Mouse (Mus musculus): Measurements from ENCODE around the gene 2510039O18Rik. TPM values are rescaled to one million over a fixed set of nuclear protein-coding genes. Genes with fewer than 3 reads are reported as not detected.

Gene 2510039O18Rik
- total and polyA plus RNA-seq, 2 experiments from 2014 or later, result 12.3 to 68.3 TPM

DNA sequence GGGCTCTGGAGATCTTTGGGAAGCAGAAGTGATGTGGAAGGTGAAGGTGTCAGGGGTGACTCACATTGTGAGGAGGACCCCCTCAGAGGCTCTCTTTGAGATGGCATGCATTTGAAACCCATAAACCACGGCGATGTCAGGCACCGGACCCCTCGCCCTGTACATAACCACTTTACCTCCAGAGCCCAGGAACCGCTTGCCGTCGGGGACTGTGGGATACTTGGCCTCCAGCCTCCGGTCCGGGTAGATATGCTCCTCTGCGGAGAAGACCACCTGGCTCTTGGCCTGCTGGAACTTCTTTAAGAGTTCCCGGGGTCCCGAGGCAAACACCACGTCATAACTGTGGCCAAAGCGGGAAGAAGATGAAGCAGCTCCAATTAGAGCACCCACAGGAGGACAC lies 9.7 kb upstream of the 2510039O18Rik start:
- H3K9ac ChIP-seq (replicated peaks; ENCODE audit: low read length, poor library complexity, severe bottlenecking), result no peak overlapping the region
- H3K4me3 ChIP-seq (ENCODE audit: low read depth, low read length), result no peak overlapping the region
- ATAC-seq (ENCODE audit: low FRiP score) (no peak), DNase-seq (ENCODE audit: low spot score) (no peak)
- no peak overlapping the region for H3K4me2 ChIP-seq (ENCODE audit: low read depth, low read length, poor library complexity, severe bottlenecking)
- no peak overlapping the region for H3K27ac ChIP-seq (ENCODE audit: low read depth, low read length)
- no peaks in the 10 kb centered on the region for H3K36me3 ChIP-seq (ENCODE audit: insufficient read depth, low read length)
- H3K4me1 ChIP-seq (ENCODE audit: insufficient read depth, low read length), result no peaks in the 10 kb centered on the region
- no peaks in the 10 kb centered on the region for H3K9me3 ChIP-seq (ENCODE audit: low read length)
- 95% methylated on average over 14 of the region's 14 CpGs for WGBS
- 0 out of 2 replicates have a peak, but pooled peaks cover 2% of the 10 kb centered on the region for H3K27me3 ChIP-seq (ENCODE audit: insufficient read depth, low read length)
- TF ChIP-seq CTCF (IDR thresholded peaks at IDR 0.05), result no peak

GRCm38 (mm10) chr4:147934134-147934533 lies 6.6 kb upstream of the 2510039O18Rik start:
- no peak overlapping the region for H3K9ac ChIP-seq (replicated peaks; ENCODE audit: low read length, poor library complexity, severe bottlenecking)
- no peak overlapping the region for H3K4me2 ChIP-seq (ENCODE audit: low read depth, low read length, poor library complexity, severe bottlenecking)
- no peaks in the 10 kb centered on the region for H3K36me3 ChIP-seq (ENCODE audit: insufficient read depth, low read length)
- ATAC-seq (ENCODE audit: low FRiP score) (no peak), DNase-seq (ENCODE audit: low spot score) (no peak)
- no peaks in the 10 kb centered on the region for H3K4me1 ChIP-seq (ENCODE audit: insufficient read depth, low read length)
- TF ChIP-seq CTCF (IDR thresholded peaks at IDR 0.05), result no peak
- 0 out of 2 replicates have a peak, but pooled peaks cover 2% of the 10 kb centered on the region for H3K27me3 ChIP-seq (ENCODE audit: insufficient read depth, low read length)
- no peaks in the 10 kb centered on the region for H3K9me3 ChIP-seq (ENCODE audit: low read length)
- H3K4me3 ChIP-seq (ENCODE audit: low read depth, low read length), result no peak overlapping the region
- WGBS, result 59% methylated on average over 3 of the region's 3 CpGs
- H3K27ac ChIP-seq (ENCODE audit: low read depth, low read length), result no peak overlapping the region

DNA sequence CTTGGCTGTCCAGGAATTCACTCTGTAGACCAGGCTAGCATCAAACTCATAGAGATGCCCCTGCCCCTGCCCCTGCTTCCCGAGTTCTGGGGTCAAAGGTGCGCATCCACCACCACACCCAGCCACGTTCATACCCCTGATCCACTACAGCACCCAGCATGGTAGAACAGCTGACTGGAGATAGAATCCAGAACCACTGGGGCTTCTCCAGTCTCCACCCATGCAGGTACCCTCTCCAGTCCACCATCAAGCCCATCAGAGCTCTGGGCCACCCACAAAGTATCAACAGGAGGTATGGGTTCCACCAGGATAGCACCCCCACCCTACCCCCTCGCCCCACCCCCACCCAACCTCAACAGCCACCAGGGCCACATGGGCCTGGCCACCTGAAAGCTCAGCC lies 6.1 kb upstream of the 2510039O18Rik start:
- no peak overlapping the region for H3K9ac ChIP-seq (replicated peaks; ENCODE audit: low read length, poor library complexity, severe bottlenecking)
- no peak overlapping the region for H3K4me3 ChIP-seq (ENCODE audit: low read depth, low read length)
- H3K4me1 ChIP-seq (ENCODE audit: insufficient read depth, low read length), result no peaks in the 10 kb centered on the region
- no peak overlapping the region for H3K4me2 ChIP-seq (ENCODE audit: low read depth, low read length, poor library complexity, severe bottlenecking)
- 0 out of 2 replicates have a peak, but pooled peaks cover 2% of the 10 kb centered on the region for H3K27me3 ChIP-seq (ENCODE audit: insufficient read depth, low read length)
- no peak overlapping the region for H3K27ac ChIP-seq (ENCODE audit: low read depth, low read length)
- H3K9me3 ChIP-seq (ENCODE audit: low read length), result no peaks in the 10 kb centered on the region
- DNase-seq (ENCODE audit: low spot score) (no peak), ATAC-seq (ENCODE audit: low FRiP score) (no peak)
- 88% methylated on average over 4 of the region's 4 CpGs for WGBS
- no peak for TF ChIP-seq CTCF (IDR thresholded peaks at IDR 0.05)
- H3K36me3 ChIP-seq (ENCODE audit: insufficient read depth, low read length), result no peaks in the 10 kb centered on the region

DNA sequence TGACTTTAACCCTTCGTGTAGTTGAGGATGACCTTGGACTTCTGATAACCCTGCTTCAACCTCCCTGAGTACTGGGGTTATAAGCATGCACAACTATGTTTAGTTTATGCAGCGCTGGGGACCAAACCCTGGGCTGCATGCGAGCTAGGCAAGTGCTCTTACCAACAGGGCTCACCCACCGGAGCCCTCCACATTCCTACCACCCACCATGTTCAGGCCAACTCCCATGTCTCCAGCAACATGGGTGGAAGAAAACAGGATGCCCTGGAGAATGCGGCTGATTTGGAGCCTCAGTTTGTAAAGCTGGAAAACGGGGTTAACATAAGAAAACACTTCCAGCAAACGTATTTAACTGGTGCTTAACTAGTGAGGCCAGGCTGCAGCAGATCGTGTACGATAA lies 4.8 kb upstream of the 2510039O18Rik start:
- no peak for TF ChIP-seq CTCF (IDR thresholded peaks at IDR 0.05)
- H3K27ac ChIP-seq (ENCODE audit: low read depth, low read length), result no peak overlapping the region

DNA sequence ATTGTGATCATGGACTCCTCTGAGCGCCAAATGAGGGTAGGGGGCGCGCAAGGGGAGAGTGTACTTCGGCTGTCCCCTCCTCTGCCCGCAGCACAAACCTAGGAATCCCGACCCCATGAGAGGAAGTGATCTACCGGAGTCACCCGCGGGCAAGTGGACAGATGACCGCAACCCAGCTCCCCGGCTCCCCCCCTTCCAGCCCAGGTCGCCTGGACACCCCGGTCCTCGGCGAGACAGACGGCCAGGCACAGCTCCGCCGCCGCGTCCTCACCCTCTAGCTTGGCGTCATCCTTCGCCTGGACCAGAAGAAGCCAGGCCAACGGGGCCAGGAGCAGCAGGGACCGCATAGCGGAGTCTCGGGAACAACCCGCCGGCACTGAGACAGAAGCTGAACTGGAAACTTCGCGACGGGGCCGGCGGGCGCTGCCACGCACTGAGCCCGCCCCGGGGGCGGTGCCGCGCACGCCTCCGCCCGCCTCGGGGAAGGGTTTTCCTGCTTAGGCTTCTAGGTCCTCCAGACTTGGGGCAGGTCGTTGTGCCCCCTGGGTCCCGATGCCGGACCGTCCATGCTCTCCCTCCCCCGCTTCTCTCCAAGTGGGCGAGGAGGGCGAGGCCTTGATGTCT lies 4.3 kb upstream of the 2510039O18Rik start, which contains the start of gene Plod1:
Gene Plod1 (minus strand): TSS at position 437 of the 624 bp plus-strand sequence.
- Histone ChIP-seq H3K4me1 (ENCODE audit: insufficient read depth, low read length) (peaks cover under 1% of the 10 kb centered on the region; the same call in 1 of the 2 replicates), H3K36me3 (ENCODE audit: insufficient read depth, low read length) (no peaks in the 10 kb centered on the region), H3K4me2 (ENCODE audit: low read depth, low read length, poor library complexity, severe bottlenecking) (peak within 1 kb of the TSS; percentile 94), H3K9ac (replicated peaks; ENCODE audit: low read length, poor library complexity, severe bottlenecking) (peak within 1 kb of the TSS; percentile 37; the same call in 1 of the 2 replicates), H3K27ac (ENCODE audit: low read depth, low read length) (no peak within 1 kb of the TSS), H3K9me3 (ENCODE audit: low read length) (no peaks in the 10 kb centered on the region), H3K27me3 (ENCODE audit: insufficient read depth, low read length) (0 out of 2 replicates have a peak, but pooled peaks cover 2% of the 10 kb centered on the region), H3K4me3 (ENCODE audit: low read depth, low read length) (peak within 1 kb of the TSS; percentile 50)
- ATAC-seq (ENCODE audit: low FRiP score), result peak; percentile 24; the same call in 1 of the 2 replicates
- TF ChIP-seq CTCF (IDR thresholded peaks at IDR 0.05), result peak; percentile 25; the same call in 1 of the 2 replicates
- under 1% methylated on average over 50 of the region's 51 CpGs for WGBS
- peak; percentile 64 for DNase-seq (ENCODE audit: low spot score)

More for the DNA sequence above, 4.8 kb upstream of the 2510039O18Rik start:
- H3K4me3 ChIP-seq (ENCODE audit: low read depth, low read length), result peak overlapping the region; percentile 50
- H3K36me3 ChIP-seq (ENCODE audit: insufficient read depth, low read length), result no peaks in the 10 kb centered on the region
- WGBS, result 19% methylated on average over 9 of the region's 9 CpGs
- DNase-seq (ENCODE audit: low spot score) (no peak), ATAC-seq (ENCODE audit: low FRiP score) (no peak)
- H3K9me3 ChIP-seq (ENCODE audit: low read length), result no peaks in the 10 kb centered on the region
- H3K9ac ChIP-seq (replicated peaks; ENCODE audit: low read length, poor library complexity, severe bottlenecking), result peak overlapping the region; percentile 37; the same call in 1 of the 2 replicates
- H3K4me1 ChIP-seq (ENCODE audit: insufficient read depth, low read length), result no peaks in the 10 kb centered on the region
- 0 out of 2 replicates have a peak, but pooled peaks cover 2% of the 10 kb centered on the region for H3K27me3 ChIP-seq (ENCODE audit: insufficient read depth, low read length)
- peak overlapping the region; percentile 94 for H3K4me2 ChIP-seq (ENCODE audit: low read depth, low read length, poor library complexity, severe bottlenecking)

GRCm38 (mm10) chr4:147937021-147937420 lies 3.7 kb upstream of the 2510039O18Rik start:
- no peak for ATAC-seq (ENCODE audit: low FRiP score)

More at GRCm38 (mm10) chr4:147937021-147937420, 3.7 kb upstream of the 2510039O18Rik start:
- TF ChIP-seq CTCF (IDR thresholded peaks at IDR 0.05), result no peak
- DNase-seq (ENCODE audit: low spot score), result no peak
- Histone ChIP-seq H3K4me2 (ENCODE audit: low read depth, low read length, poor library complexity, severe bottlenecking) (peak overlapping the region; percentile 94), H3K4me1 (ENCODE audit: insufficient read depth, low read length) (peaks cover 6% of the 10 kb centered on the region; the same call in 1 of the 2 replicates), H3K9ac (replicated peaks; ENCODE audit: low read length, poor library complexity, severe bottlenecking) (0 out of 2 replicates have a peak overlapping the region, but pooled peaks have one; percentile 37), H3K27ac (ENCODE audit: low read depth, low read length) (no peak overlapping the region), H3K36me3 (ENCODE audit: insufficient read depth, low read length) (no peaks in the 10 kb centered on the region), H3K27me3 (ENCODE audit: insufficient read depth, low read length) (0 out of 2 replicates have a peak, but pooled peaks cover 2% of the 10 kb centered on the region), H3K4me3 (ENCODE audit: low read depth, low read length) (peak overlapping the region; percentile 50), H3K9me3 (ENCODE audit: low read length) (no peaks in the 10 kb centered on the region)
- WGBS, result 50% methylated on average over 3 of the region's 3 CpGs

Measured in midbrain, postnatal 0 days (tissue).